Mouse (Mus musculus): Measurements from ENCODE around the gene Myo18a. TPM values are rescaled to one million over a fixed set of nuclear protein-coding genes. Genes with fewer than 3 reads are reported as not detected.

Gene Myo18a
- polyA plus RNA-seq, 1 experiment from 2014 or later: 52.5 TPM

- Histone ChIP-seq H3K4me3 (no peak overlapping the region), H3K36me3 (no peaks in the 10 kb centered on the region), H3K27ac (replicated peaks) (peak overlapping the region; percentile 50; the same call in 1 of the 2 replicates), H3K9me3 (no peaks in the 10 kb centered on the region), H3K4me2 (replicated peaks) (no peak overlapping the region), H3K27me3 (no peaks in the 10 kb centered on the region), H3K9ac (replicated peaks) (no peak overlapping the region), H3K4me1 (peaks cover 39% of the 10 kb centered on the region)
- 83% methylated on average over 6 of the region's 6 CpGs for WGBS
- no peak for ATAC-seq (replicated peaks)
Measured at GRCm38 (mm10) chr11:77806855-77807254, 43.8 kb downstream of the Myo18a start.

DNA sequence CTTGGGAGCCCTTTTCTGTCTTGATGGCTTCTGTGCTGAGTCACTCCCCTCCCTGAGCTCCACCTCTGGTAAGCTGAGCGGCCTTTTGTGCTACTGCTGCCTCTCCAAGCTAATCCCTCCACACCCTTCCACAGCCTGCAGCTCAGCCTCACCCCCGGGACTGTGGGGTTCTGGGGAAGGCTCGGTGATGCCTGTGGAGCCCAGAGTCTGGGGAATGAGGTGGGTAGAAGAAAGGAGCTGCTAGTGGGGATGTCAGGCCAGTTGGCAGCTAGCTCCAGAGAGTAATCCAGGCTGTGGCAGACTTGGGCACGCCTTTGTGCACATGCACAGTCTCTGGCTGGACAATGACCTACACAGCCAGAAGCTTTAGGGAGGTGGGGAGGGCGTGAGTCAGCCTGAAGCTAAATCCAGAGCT is 45.0 kb downstream of the Myo18a start:
- H3K27me3 ChIP-seq: no peaks in the 10 kb centered on the region
- H3K27ac ChIP-seq (replicated peaks): no peak overlapping the region; the same call in 1 of the 2 replicates
- no peak overlapping the region for H3K4me2 ChIP-seq (replicated peaks)
- ATAC-seq (replicated peaks): no peak
- no peak overlapping the region for H3K9ac ChIP-seq (replicated peaks)
- 5% methylated on average over 5 of the region's 5 CpGs for WGBS
- H3K4me1 ChIP-seq: peaks cover 39% of the 10 kb centered on the region
- H3K4me3 ChIP-seq: no peak overlapping the region
- H3K9me3 ChIP-seq: no peaks in the 10 kb centered on the region
- 0 out of 2 replicates have a peak, but pooled peaks cover 3% of the 10 kb centered on the region for H3K36me3 ChIP-seq

DNA sequence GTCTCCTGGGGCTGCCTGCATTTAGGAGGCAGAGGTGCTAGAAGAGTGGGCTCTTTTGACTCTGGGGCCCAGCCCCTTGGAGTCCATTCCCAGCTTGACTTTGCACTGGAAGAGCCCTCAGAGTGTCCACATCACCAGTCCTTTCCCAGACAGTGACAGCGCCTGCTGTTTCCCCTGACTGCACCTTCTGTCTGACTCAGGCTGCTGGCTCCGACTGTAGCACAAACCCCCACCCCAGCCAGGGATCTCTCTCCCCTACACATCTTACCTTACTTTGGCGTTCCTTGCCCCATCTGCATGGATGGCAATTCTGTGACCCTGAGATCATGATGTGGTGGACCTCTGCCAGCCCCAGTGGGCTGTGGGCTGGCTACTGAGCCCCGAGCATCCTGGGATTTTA is 46.2 kb downstream of the Myo18a start:
- H3K4me2 ChIP-seq (replicated peaks): no peak overlapping the region
- 66% methylated on average over 4 of the region's 4 CpGs for WGBS
- no peaks in the 10 kb centered on the region for H3K27me3 ChIP-seq
- H3K4me1 ChIP-seq: peaks cover 39% of the 10 kb centered on the region
- H3K9ac ChIP-seq (replicated peaks): no peak overlapping the region
- no peak overlapping the region for H3K27ac ChIP-seq (replicated peaks)
- 0 out of 2 replicates have a peak, but pooled peaks cover 3% of the 10 kb centered on the region for H3K36me3 ChIP-seq
- no peaks in the 10 kb centered on the region for H3K9me3 ChIP-seq
- H3K4me3 ChIP-seq: no peak overlapping the region
- ATAC-seq (replicated peaks): no peak

GRCm38 (mm10) chr11:77810018-77810417 is 47.0 kb downstream of the Myo18a start:
- no peak overlapping the region for H3K4me3 ChIP-seq
- ATAC-seq (replicated peaks): no peak
- H3K27me3 ChIP-seq: no peaks in the 10 kb centered on the region
- no peaks in the 10 kb centered on the region for H3K9me3 ChIP-seq
- H3K9ac ChIP-seq (replicated peaks): no peak overlapping the region
- no peak overlapping the region for H3K4me2 ChIP-seq (replicated peaks)
- WGBS: 92% methylated on average over 6 of the region's 6 CpGs
- no peak overlapping the region for H3K27ac ChIP-seq (replicated peaks)
- H3K36me3 ChIP-seq: 0 out of 2 replicates have a peak, but pooled peaks cover 3% of the 10 kb centered on the region
- peaks cover 39% of the 10 kb centered on the region for H3K4me1 ChIP-seq

- WGBS: 71% methylated on average over 2 of the region's 2 CpGs
- Histone ChIP-seq H3K4me2 (replicated peaks) (no peak overlapping the region), H3K9me3 (no peaks in the 10 kb centered on the region), H3K36me3 (peaks cover 13% of the 10 kb centered on the region), H3K9ac (replicated peaks) (no peak overlapping the region), H3K4me3 (no peak overlapping the region), H3K27me3 (no peaks in the 10 kb centered on the region), H3K4me1 (peaks cover 12% of the 10 kb centered on the region), H3K27ac (replicated peaks) (no peak overlapping the region)
- no peak for ATAC-seq (replicated peaks)
Measured at GRCm38 (mm10) chr11:77813969-77814368, 50.9 kb downstream of the Myo18a start.

GRCm38 (mm10) chr11:77816003-77816402 is 53.0 kb downstream of the Myo18a start:
- Histone ChIP-seq H3K4me3 (no peak overlapping the region), H3K27me3 (no peaks in the 10 kb centered on the region), H3K9ac (replicated peaks) (no peak overlapping the region), H3K4me1 (peaks cover 3% of the 10 kb centered on the region; the same call in 1 of the 2 replicates), H3K4me2 (replicated peaks) (no peak overlapping the region), H3K27ac (replicated peaks) (no peak overlapping the region), H3K9me3 (no peaks in the 10 kb centered on the region), H3K36me3 (peaks cover 31% of the 10 kb centered on the region)
- no peak for ATAC-seq (replicated peaks)
- 27% methylated on average over 3 of the region's 3 CpGs for WGBS

- WGBS: 15% methylated on average over 8 of the region's 8 CpGs
- Histone ChIP-seq H3K9me3 (no peaks in the 10 kb centered on the region), H3K4me2 (replicated peaks) (no peak overlapping the region), H3K27me3 (no peaks in the 10 kb centered on the region; the same call in 1 of the 2 replicates), H3K4me3 (no peak overlapping the region), H3K4me1 (peaks cover 9% of the 10 kb centered on the region), H3K36me3 (peaks cover 53% of the 10 kb centered on the region), H3K9ac (replicated peaks) (no peak overlapping the region), H3K27ac (replicated peaks) (no peak overlapping the region)
- ATAC-seq (replicated peaks): no peak
Measured at GRCm38 (mm10) chr11:77821648-77822047, 58.6 kb downstream of the Myo18a start.

GRCm38 (mm10) chr11:77822781-77823180 is 59.7 kb downstream of the Myo18a start:
- no peak overlapping the region for H3K9ac ChIP-seq (replicated peaks)
- no peak overlapping the region for H3K4me3 ChIP-seq
- H3K27ac ChIP-seq (replicated peaks): no peak overlapping the region
- no peak overlapping the region for H3K4me2 ChIP-seq (replicated peaks)
- H3K4me1 ChIP-seq: peaks cover 20% of the 10 kb centered on the region
- peaks cover 53% of the 10 kb centered on the region for H3K36me3 ChIP-seq
- no peaks in the 10 kb centered on the region; the same call in 1 of the 2 replicates for H3K27me3 ChIP-seq
- no peak for ATAC-seq (replicated peaks)
- H3K9me3 ChIP-seq: no peaks in the 10 kb centered on the region
- WGBS: 14% methylated on average over 7 of the region's 7 CpGs

DNA sequence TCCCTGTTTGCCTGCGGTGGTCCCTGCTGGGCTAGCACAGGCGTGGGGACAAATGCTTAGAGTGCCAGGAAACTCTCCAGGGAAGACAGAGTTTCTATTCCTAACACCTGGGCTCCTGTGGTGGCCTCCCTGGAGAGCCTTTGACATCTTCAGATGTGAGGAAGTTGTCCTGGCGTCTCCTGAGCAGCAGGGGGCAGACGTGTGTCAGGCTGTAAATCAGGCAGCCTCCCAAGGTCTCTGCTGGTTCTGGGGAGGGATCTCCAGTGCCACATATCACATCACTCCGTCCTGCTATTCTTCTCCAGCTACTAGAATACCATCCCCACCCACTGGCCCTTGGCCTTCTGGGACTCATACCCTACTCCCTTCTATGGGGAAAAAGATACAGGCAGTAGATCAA is 62.8 kb downstream of the Myo18a start:
- H3K27me3 ChIP-seq: no peaks in the 10 kb centered on the region; the same call in 1 of the 2 replicates
- H3K9me3 ChIP-seq: no peaks in the 10 kb centered on the region
- no peak overlapping the region for H3K4me2 ChIP-seq (replicated peaks)
- peaks cover 33% of the 10 kb centered on the region for H3K36me3 ChIP-seq
- ATAC-seq (replicated peaks): no peak
- H3K4me1 ChIP-seq: peaks cover 40% of the 10 kb centered on the region
- WGBS: 2% methylated on average over 5 of the region's 5 CpGs
- peak overlapping the region; percentile 74 for H3K27ac ChIP-seq (replicated peaks)
- H3K4me3 ChIP-seq: no peak overlapping the region
- H3K9ac ChIP-seq (replicated peaks): peak overlapping the region; percentile 26; the same call in 1 of the 2 replicates

GRCm38 (mm10) chr11:77826311-77826710 is 63.3 kb downstream of the Myo18a start:
- H3K4me3 ChIP-seq: no peak overlapping the region
- H3K4me1 ChIP-seq: peaks cover 43% of the 10 kb centered on the region
- H3K9ac ChIP-seq (replicated peaks): peak overlapping the region; percentile 26; the same call in 1 of the 2 replicates
- no peak for ATAC-seq (replicated peaks)
- no peak overlapping the region for H3K4me2 ChIP-seq (replicated peaks)
- no peaks in the 10 kb centered on the region; the same call in 1 of the 2 replicates for H3K27me3 ChIP-seq
- 33% methylated on average over 3 of the region's 3 CpGs for WGBS
- peaks cover 28% of the 10 kb centered on the region for H3K36me3 ChIP-seq
- H3K27ac ChIP-seq (replicated peaks): peak overlapping the region; percentile 74
- no peaks in the 10 kb centered on the region for H3K9me3 ChIP-seq

DNA sequence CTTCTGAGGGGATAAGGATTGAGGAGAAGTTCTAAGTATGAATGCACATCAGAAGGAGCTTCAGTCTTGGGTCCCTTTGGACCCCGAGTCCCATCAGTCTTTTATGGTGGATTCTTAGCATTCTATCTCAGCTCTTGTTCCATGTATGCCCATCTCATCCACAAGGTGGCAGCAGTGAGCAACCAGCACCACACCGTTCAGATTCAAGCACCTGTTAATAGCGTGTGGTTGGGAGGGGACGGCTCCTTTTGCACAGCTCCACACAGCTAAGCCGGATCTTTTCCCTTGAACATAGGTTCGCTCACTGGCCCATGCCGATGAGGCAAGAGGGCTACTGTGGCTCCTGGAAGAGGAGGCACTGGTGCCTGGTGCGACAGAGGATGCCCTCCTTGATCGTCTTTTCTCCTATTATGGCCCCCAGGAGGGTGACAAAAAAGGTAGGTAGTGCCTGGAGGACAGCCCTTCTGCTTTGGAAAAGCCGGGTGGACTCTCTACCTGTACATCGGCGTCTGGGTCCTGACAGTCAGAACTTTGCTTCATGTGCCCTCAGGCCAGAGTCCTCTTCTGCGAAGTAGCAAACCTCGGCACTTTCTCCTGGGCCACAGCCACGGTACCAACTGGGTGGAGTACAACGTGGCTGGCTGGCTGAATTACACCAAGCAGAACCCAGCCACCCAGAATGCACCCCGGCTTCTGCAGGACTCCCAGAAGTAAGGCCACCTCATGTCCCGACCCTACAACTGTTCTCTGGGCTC is 64.4 kb downstream of the Myo18a start:
- Histone ChIP-seq H3K9ac (replicated peaks) (no peak overlapping the region; the same call in 1 of the 2 replicates), H3K4me1 (peaks cover 44% of the 10 kb centered on the region), H3K27me3 (no peaks in the 10 kb centered on the region; the same call in 1 of the 2 replicates), H3K36me3 (peaks cover 31% of the 10 kb centered on the region), H3K9me3 (no peaks in the 10 kb centered on the region), H3K27ac (replicated peaks) (peak overlapping the region; percentile 74), H3K4me3 (no peak overlapping the region), H3K4me2 (replicated peaks) (no peak overlapping the region)
- peak; percentile 55 for ATAC-seq (replicated peaks)
- 49% methylated on average over 18 of the region's 18 CpGs for WGBS

GRCm38 (mm10) chr11:77828163-77828562 is 65.1 kb downstream of the Myo18a start:
- no peaks in the 10 kb centered on the region for H3K9me3 ChIP-seq

More at GRCm38 (mm10) chr11:77828163-77828562, 65.1 kb downstream of the Myo18a start:
- H3K36me3 ChIP-seq: peaks cover 38% of the 10 kb centered on the region
- H3K4me2 ChIP-seq (replicated peaks): no peak overlapping the region
- H3K27ac ChIP-seq (replicated peaks): no peak overlapping the region
- ATAC-seq (replicated peaks): no peak
- H3K4me1 ChIP-seq: peaks cover 44% of the 10 kb centered on the region
- WGBS: 89% methylated on average over 5 of the region's 5 CpGs
- no peak overlapping the region for H3K9ac ChIP-seq (replicated peaks)
- no peaks in the 10 kb centered on the region; the same call in 1 of the 2 replicates for H3K27me3 ChIP-seq
- H3K4me3 ChIP-seq: no peak overlapping the region
